Mouse (Mus musculus) spleen, adult 2 months (tissue): ENCODE data around the gene Gm4559. TPM values are rescaled to one million over a fixed set of nuclear protein-coding genes. Genes with fewer than 3 reads are reported as not detected.
"Not testable (repeated sequence)": the region's sequence is repeated elsewhere in the genome, so short reads cannot be mapped to it uniquely, and the experiment has no call there.

Experiments
- DNase-seq, 2 experiments: peaks; one replicate each; pipeline versions ENCODE4 v3.0.0 to v3.0.0-alpha.2; 2012 to 2021; ENCODE audit warnings: low spot score in 2 of 2, low read depth in 1 of 2
- H3K27ac ChIP-seq: fragments of 200-500 bp; 2 replicates; pipeline ENCODE4 v1.5.1; 2012; ENCODE audit warnings: low read length, inconsistent platforms; ENCODE audit not compliant: insufficient read depth
- H3K27me3 ChIP-seq: fragments of 200-500 bp; 2 replicates; pipeline ENCODE4 v1.6.1; 2012; ENCODE audit warnings: mild to moderate bottlenecking, moderate library complexity, low read length, inconsistent platforms; ENCODE audit not compliant: control insufficient read depth, insufficient read depth
- H3K36me3 ChIP-seq: fragments of 200-500 bp; 2 replicates; pipeline ENCODE4 v1.6.1; 2012; ENCODE audit warnings: mild to moderate bottlenecking, low read length, inconsistent platforms; ENCODE audit not compliant: control insufficient read depth, insufficient read depth
- H3K4me1 ChIP-seq: fragments of 200-500 bp; 2 replicates; pipeline ENCODE4 v1.6.1; 2011; ENCODE audit warnings: inconsistent platforms; ENCODE audit not compliant: control insufficient read depth, insufficient read depth, insufficient read length
- H3K4me3 ChIP-seq: fragments of 200-500 bp; 2 replicates; pipeline ENCODE4 v1.5.1; 2011; ENCODE audit warnings: mild to moderate bottlenecking, inconsistent platforms; ENCODE audit not compliant: insufficient read depth, insufficient read length; ENCODE audit errors: extremely low read depth
- CTCF ChIP-seq: fragments of 200-500 bp; IDR thresholded peaks from 2 replicates; pipeline ENCODE4 v1.5.1; 2011; ENCODE audit warnings: mild to moderate bottlenecking, inconsistent platforms; ENCODE audit not compliant: insufficient read depth, insufficient read length, insufficient replicate concordance; ENCODE audit errors: extremely low read depth
- POLR2A ChIP-seq: fragments of 200-500 bp; IDR thresholded peaks from 2 replicates; pipeline ENCODE4 v1.6.1; 2011; ENCODE audit warnings: low read depth, low read length, inconsistent platforms
- WGBS: fragments of 180-500 bp; shearing (Covaris S2); methylation state at CpG from one replicate; pipeline ENCODE4 v1.1.7; 2018; 5-methylcytosine and 5-hydroxymethylcytosine counted together
- polyA plus RNA-seq: library from polyadenylated mRNA; depleted of rRNA; stranded (reverse); fragments of >200 nt; gene quantifications from 2 replicates; pipeline ENCODE4 v1.2.3, GENCODE M21; 2012

The Gm4559 gene
- polyA plus RNA-seq, 1 experiment: not detected

DNA sequence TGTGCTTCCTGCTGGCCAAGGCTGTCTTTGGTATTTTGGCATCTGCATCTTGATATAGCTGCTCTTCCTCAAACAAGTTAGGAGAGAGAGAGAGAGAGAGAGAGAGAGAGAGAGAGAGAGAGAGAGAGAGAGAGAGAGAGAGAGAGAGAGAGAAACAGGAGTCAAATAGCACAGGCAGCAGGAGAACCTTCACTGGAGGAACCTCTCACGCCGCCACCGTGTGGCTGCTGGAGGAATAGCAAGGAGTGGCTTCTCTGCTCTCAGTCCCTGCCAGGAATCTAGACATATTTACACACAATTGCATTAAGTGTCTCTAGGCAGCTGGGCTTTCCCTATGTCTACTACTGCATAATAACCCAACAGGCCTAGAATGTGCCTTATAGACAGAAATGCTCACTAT, 4.0 kb upstream of the Gm4559 start:
- not testable (repeated sequence) for H3K27me3 ChIP-seq, H3K27ac ChIP-seq, H3K36me3 ChIP-seq, H3K4me1 ChIP-seq, H3K4me3 ChIP-seq
- TF ChIP-seq CTCF: peak; percentile 52; the same call in 1 of the 2 replicates
- WGBS: 0% methylated on average over 3 of the region's 3 CpGs
- DNase-seq: peak in 1 of 2 experiments; percentile 51

DNA sequence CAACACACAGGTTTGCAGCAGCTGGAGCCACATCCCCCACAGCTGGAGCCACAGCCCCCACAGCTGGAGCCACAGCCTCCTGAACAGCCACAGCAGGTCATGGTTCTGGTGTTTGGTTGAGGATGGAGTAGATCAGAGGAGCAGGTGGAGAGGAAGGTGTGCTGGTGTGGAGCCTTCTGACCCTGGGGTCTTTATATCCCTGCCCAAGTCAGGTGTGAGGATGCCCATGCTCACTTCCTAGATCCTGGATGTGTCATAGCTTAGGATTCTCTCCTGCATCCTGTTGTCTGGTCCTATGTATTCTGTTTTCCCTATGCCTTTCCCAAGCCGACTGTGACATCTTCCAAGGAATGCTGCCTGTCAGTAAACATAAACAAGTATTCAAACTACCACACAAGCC, 15.9 kb downstream of the Gm4559 start, which contains the start of gene Gm2431:
TSS of gene Gm2431 (minus strand) at position 101 of the 400 bp plus-strand sequence.
- H3K36me3 ChIP-seq, H3K27me3 ChIP-seq, DNase-seq, H3K4me3 ChIP-seq, H3K4me1 ChIP-seq, H3K27ac ChIP-seq: not testable (repeated sequence)
- 32% methylated on average over 1 of the region's 1 CpGs for WGBS

DNA sequence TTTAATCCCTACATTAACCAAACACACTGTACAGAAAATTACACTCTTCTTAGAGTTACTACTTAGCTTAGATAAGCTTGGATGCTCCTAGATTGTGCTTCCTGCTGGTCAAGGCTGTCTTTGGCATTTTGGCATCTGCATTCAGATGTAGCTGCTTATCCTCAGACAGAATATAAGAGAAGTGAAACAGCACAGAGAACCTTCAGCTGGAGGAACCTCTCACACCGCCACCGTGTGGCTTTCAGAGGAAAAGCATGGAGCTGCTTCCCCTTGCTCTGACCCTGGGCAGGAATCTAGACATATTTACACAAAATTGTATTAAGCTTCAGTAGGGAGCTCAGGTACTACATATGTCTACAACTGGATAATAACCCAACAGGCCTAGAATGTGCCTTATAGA, 18.6 kb downstream of the Gm4559 start:
- no peak for TF ChIP-seq POLR2A
- peak; percentile 42; the same call in 1 of the 2 replicates for TF ChIP-seq CTCF
- DNase-seq: peak in 1 of 2 experiments; percentile 8
- Histone ChIP-seq H3K27ac (no peak overlapping the region), H3K4me1 (no peaks in the 10 kb centered on the region), H3K4me3 (no peak overlapping the region), H3K36me3 (no peaks in the 10 kb centered on the region), H3K27me3 (no peaks in the 10 kb centered on the region)
- 0% methylated on average over 2 of the region's 2 CpGs for WGBS

DNA sequence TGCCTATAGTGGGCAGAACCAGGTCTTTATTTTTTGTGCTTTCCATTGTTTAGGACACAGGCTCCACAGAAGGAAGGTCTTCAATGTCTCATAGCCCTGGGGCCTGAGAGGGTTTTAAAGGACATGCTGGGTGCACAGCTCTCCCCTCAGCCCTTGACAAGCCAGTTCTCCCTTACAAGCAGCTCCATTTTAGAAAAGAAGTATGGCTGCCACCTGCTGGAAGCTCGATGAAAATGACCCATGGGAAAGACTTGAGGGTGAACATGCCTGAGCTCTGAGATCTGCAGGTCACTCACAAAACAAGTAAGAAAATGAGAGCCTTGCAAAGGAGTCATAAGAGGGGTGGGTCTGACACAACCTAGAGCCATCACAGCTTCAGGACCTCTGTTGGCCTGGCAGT, 24.3 kb downstream of the Gm4559 start:
- no peaks in the 10 kb centered on the region for H3K4me1 ChIP-seq
- no peaks in the 10 kb centered on the region for H3K36me3 ChIP-seq
- H3K27ac ChIP-seq: no peak overlapping the region
- DNase-seq: no peak
- WGBS: 0% methylated on average over 1 of the region's 1 CpGs
- no peak overlapping the region for H3K4me3 ChIP-seq
- H3K27me3 ChIP-seq: no peaks in the 10 kb centered on the region
- no peak for TF ChIP-seq POLR2A
- no peak for TF ChIP-seq CTCF

DNA sequence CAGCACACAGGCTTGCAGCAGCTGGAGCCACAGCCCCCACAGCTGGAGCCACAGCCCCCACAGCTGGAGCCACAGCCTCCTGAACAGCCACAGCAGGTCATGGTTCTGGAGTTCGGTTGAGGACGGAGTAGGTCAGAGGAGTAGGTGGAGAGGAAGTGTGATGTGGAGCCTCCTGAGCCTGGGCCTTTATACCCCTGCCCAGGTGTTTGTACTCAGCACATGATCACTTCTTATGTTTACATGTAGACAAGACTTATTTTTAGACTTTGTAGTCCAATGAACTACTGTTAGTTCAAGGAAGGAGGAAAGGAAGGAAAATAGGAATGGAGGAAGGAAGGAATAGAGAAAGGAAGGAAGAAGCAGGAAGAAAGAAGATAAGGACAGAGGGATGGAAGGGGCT, 33.2 kb downstream of the Gm4559 start, which contains the start of gene Gm40460:
TSS of gene Gm40460 (minus strand) at position 101 of the 400 bp plus-strand sequence.
- Histone ChIP-seq H3K27ac (no peak within 1 kb of the TSS), H3K36me3 (no peaks in the 10 kb centered on the region), H3K4me3 (no peak within 1 kb of the TSS), H3K4me1 (no peaks in the 10 kb centered on the region), H3K27me3 (no peaks in the 10 kb centered on the region)
- TF ChIP-seq CTCF (no peak), POLR2A (no peak)
- no peak for DNase-seq
- 41% methylated on average over 2 of the region's 2 CpGs for WGBS

DNA sequence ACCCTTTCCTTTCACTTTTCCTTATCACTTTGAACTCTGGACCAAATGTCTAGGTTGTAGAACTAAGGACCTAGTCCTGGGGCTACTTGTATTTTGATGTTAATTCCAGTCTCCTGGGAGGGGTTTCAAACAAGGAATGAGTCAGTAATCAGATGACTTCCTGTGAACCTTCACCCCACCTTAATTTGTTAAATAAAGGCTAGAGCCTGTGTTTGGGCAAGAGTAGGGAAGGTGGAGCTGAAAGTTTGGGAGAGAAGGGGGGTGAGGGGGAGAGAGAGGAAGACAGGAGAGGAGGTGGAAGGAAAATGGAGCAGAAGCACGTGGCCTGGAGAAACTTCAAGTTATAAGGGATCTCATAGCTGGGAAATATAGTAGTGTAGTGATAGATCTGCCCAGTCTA, 42.6 kb downstream of the Gm4559 start:
- 63% methylated on average over 1 of the region's 1 CpGs for WGBS
- Histone ChIP-seq H3K36me3 (no peaks in the 10 kb centered on the region), H3K4me3 (no peak overlapping the region), H3K27me3 (no peaks in the 10 kb centered on the region), H3K4me1 (no peaks in the 10 kb centered on the region), H3K27ac (no peak overlapping the region)
- TF ChIP-seq POLR2A: no peak
- no peak for TF ChIP-seq CTCF
- DNase-seq: no peak

DNA sequence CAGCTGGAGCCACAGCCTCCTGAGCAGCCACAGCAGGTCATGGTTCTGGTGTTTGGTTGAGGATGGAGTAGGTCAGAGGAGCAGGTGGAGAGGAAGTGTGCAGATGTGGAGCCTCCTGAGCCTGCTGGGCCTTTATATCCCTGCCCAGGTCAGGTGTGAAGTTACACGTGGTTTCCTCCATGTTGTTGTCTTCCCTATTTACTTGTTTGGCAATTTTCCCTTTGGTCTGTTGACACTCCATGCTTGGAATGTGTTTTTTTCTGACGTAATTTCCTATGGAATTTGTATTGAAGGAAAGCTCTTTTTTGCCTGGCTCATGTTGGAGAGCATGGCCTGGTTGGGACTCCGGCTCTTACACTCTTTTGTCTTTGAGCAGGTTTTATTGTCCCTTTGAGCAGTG, 44.3 kb downstream of the Gm4559 start, which contains the start of gene Krtap5-5:
TSS of gene Krtap5-5 (minus strand) at position 101 of the 400 bp plus-strand sequence.
- not testable (repeated sequence) for DNase-seq, H3K36me3 ChIP-seq, H3K27me3 ChIP-seq, H3K4me3 ChIP-seq, H3K4me1 ChIP-seq, H3K27ac ChIP-seq
- WGBS: 54% methylated on average over 3 of the region's 3 CpGs
